Mouse (Mus musculus): ENCODE data around the gene Cdca4. TPM values are rescaled to one million over a fixed set of nuclear protein-coding genes. Genes with fewer than 3 reads are reported as not detected.

The Cdca4 gene
- polyA plus RNA-seq, 1 experiment from 2014 or later: 56.6 TPM

DNA sequence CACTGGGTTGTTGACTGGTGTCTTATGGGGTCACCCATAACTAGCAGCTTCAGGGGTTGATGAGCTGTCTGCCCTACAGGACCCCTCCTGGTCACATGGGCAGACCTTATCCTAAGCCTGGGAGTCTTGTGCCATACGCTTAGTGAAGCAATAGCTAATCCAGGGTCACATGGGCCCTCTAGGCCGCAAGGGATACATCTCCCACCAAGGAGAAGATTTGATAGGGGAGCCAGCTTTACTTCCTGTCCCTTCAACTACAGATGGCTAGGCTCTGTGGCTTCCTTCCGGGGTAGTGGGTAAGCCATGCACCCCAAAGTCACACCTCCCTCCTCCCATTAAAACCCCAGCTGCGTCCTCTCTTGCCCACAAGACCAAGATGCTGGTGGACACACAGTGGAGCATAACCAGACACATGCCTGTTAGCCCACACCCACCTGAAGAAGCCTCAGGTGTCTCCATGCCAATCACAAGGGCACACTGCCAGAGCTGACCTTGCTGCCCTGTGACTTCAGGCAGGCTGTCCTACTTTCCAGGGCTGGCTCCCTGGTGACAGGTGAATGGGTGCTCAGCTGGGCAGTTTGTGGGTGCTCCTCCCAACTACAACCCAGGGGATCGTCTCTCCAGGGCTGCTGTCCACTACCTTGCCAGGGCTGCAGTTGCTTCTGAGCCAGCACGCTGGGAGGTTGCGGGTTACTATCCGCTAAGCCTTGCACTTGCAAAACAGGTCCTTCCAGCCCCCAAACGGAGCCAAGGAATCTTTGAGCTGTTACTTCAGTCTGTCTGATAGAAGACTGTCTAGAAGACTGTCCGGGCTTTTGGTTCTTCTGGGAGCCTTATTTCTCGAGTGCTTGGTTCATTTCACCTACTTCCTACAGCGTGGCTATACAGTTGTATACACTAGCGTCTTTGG, 39.2 kb upstream of the Cdca4 start, which contains the start of gene Gpr132:
Gene Gpr132 (minus strand): TSS at position 51 of the 910 bp plus-strand sequence.
- H3K36me3 ChIP-seq (ENCODE audit: insufficient read depth, low read length): no peaks in the 10 kb centered on the region
- WGBS: 67% methylated on average over 13 of the region's 13 CpGs
- no peak for DNase-seq (ENCODE audit: low spot score)
- no peak for TF ChIP-seq CTCF (IDR thresholded peaks at IDR 0.05; ENCODE audit: low read depth)
- no peaks in the 10 kb centered on the region for H3K27me3 ChIP-seq (ENCODE audit: insufficient read depth, low read length)
- no peak within 1 kb of the TSS for H3K4me3 ChIP-seq (replicated peaks; ENCODE audit: low read depth, low read length)
- no peak within 1 kb of the TSS for H3K4me2 ChIP-seq (ENCODE audit: low read length)
- no peak for ATAC-seq (replicated peaks; ENCODE audit: low FRiP score, low read depth)
- H3K27ac ChIP-seq: no peak within 1 kb of the TSS
- H3K9me3 ChIP-seq (replicated peaks; ENCODE audit: low read length): no peaks in the 10 kb centered on the region
- no peak within 1 kb of the TSS for H3K9ac ChIP-seq (ENCODE audit: low read depth, low read length)
- H3K4me1 ChIP-seq (replicated peaks; ENCODE audit: insufficient read depth, low read length): 0 out of 2 replicates have a peak, but pooled peaks cover 8% of the 10 kb centered on the region

DNA sequence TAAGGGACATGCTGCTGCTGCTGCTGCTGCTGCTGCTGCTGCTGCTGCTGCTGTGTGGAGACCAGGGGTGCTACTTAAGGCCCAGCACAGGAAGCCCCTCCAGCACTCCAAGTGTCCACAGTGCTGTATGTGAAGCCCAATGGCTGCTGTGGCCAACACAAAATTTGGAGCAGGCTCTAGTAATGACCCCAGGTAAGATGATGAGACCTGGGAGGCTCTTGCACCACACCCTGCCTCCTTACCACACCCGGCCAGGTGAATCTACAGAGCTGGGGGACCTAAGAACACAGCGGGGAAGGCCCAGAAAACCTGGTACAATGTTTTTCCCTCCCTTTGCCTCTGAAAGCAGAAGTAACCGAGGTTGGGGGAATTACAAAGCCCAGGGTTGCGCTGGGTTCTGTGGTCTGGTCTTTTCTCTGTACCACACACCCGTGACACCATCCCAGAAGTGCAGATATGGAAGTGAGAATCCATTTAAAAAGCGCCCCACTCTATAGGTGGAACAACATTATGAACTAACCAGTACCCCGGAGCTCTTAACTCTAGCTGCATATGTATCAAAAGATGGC, 38.0 kb upstream of the Cdca4 start:
- WGBS: 91% methylated on average over 7 of the region's 7 CpGs
- DNase-seq (ENCODE audit: low spot score): no peak
- Histone ChIP-seq H3K4me2 (ENCODE audit: low read length) (no peak overlapping the region), H3K27ac (no peak overlapping the region), H3K9me3 (replicated peaks; ENCODE audit: low read length) (no peaks in the 10 kb centered on the region), H3K27me3 (ENCODE audit: insufficient read depth, low read length) (no peaks in the 10 kb centered on the region), H3K4me1 (replicated peaks; ENCODE audit: insufficient read depth, low read length) (0 out of 2 replicates have a peak, but pooled peaks cover 8% of the 10 kb centered on the region), H3K9ac (ENCODE audit: low read depth, low read length) (no peak overlapping the region), H3K4me3 (replicated peaks; ENCODE audit: low read depth, low read length) (no peak overlapping the region), H3K36me3 (ENCODE audit: insufficient read depth, low read length) (no peaks in the 10 kb centered on the region)
- ATAC-seq (replicated peaks; ENCODE audit: low FRiP score, low read depth): no peak
- TF ChIP-seq CTCF (IDR thresholded peaks at IDR 0.05; ENCODE audit: low read depth): no peak

DNA sequence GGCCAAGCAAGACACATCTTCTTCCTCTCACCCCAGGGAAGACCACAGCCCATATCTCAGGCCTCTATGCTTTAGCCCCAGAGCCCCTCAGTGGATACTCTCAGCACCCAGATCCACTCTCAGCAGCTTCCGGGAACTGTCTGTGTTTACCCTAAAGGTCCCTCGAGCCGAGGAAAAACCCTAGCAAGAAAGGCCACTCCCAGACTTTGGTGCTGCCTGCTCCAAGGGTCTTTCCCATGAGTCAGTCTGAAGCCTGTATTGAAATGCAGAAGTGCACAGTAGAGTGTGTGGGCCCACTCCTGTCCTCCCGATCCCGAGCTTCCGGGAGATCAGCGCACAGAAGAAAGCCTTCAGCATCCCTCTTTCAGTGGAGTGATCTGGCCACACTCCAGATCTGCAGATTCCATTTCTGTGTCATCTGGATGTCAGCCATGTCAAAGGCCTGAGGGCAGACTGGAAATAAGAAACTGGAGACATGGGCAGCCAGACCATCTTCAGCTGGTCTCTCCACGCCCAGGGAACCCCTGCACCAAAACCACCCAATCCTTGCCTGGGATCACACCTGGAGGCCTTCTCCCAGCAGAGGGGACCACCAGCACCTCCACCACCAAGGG, 37.4 kb upstream of the Cdca4 start:
- Histone ChIP-seq H3K9me3 (replicated peaks; ENCODE audit: low read length) (no peaks in the 10 kb centered on the region), H3K4me1 (replicated peaks; ENCODE audit: insufficient read depth, low read length) (0 out of 2 replicates have a peak, but pooled peaks cover 8% of the 10 kb centered on the region), H3K4me2 (ENCODE audit: low read length) (no peak overlapping the region), H3K27me3 (ENCODE audit: insufficient read depth, low read length) (no peaks in the 10 kb centered on the region), H3K9ac (ENCODE audit: low read depth, low read length) (no peak overlapping the region), H3K36me3 (ENCODE audit: insufficient read depth, low read length) (no peaks in the 10 kb centered on the region), H3K27ac (no peak overlapping the region), H3K4me3 (replicated peaks; ENCODE audit: low read depth, low read length) (no peak overlapping the region)
- no peak for TF ChIP-seq CTCF (IDR thresholded peaks at IDR 0.05; ENCODE audit: low read depth)
- no peak for DNase-seq (ENCODE audit: low spot score)
- WGBS: 59% methylated on average over 8 of the region's 8 CpGs
- ATAC-seq (replicated peaks; ENCODE audit: low FRiP score, low read depth): no peak

DNA sequence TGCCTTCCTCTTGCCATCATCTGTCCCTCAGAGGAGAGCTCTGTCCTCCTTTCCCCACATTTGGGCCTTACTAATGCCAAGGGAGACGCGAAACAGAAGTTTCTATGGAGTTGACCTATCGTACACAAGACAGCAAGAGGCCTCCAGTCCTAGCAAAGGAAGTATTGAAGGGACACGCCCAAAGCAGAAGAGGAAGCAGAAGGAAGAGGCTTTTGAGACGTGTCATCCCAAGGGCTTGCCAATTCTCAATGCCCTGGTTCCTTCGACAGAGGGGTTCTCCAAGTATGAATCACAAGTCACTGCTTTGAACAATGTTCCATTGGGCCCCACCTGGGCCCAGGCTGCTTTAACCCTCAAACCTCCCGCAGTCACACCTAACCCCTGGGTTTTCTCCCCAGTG, 35.6 kb upstream of the Cdca4 start:
- Histone ChIP-seq H3K36me3 (ENCODE audit: insufficient read depth, low read length) (no peaks in the 10 kb centered on the region), H3K27ac (no peak overlapping the region), H3K9me3 (replicated peaks; ENCODE audit: low read length) (no peaks in the 10 kb centered on the region), H3K4me1 (replicated peaks; ENCODE audit: insufficient read depth, low read length) (0 out of 2 replicates have a peak, but pooled peaks cover 4% of the 10 kb centered on the region), H3K27me3 (ENCODE audit: insufficient read depth, low read length) (no peaks in the 10 kb centered on the region), H3K4me3 (replicated peaks; ENCODE audit: low read depth, low read length) (no peak overlapping the region), H3K9ac (ENCODE audit: low read depth, low read length) (no peak overlapping the region), H3K4me2 (ENCODE audit: low read length) (no peak overlapping the region)
- ATAC-seq (replicated peaks; ENCODE audit: low FRiP score, low read depth) (no peak), DNase-seq (ENCODE audit: low spot score) (no peak)
- TF ChIP-seq CTCF (IDR thresholded peaks at IDR 0.05; ENCODE audit: low read depth): no peak
- 85% methylated on average over 7 of the region's 7 CpGs for WGBS

DNA sequence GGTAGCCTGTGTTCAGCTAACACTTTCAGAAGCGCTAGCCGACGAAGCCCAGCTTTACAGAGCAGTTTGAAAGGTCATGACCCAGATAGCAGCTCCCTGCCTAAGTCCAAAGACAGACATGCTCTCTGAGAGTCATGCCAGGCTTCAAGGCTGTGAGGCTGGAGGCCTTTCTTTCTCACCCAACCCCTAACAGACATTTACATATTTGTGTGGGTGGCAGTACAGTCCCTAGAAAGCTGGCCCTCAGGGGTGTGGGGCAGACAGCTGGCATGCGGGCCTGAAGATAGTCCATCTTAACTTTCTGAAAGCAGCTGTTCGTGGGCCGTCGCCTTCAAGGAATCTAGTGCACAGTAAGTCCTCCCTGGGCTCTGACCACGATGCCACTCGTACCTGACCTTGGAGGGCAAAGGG, 32.7 kb upstream of the Cdca4 start:
- ATAC-seq (replicated peaks; ENCODE audit: low FRiP score, low read depth) (no peak), DNase-seq (ENCODE audit: low spot score) (no peak)
- Histone ChIP-seq H3K9ac (ENCODE audit: low read depth, low read length) (no peak overlapping the region), H3K4me2 (ENCODE audit: low read length) (no peak overlapping the region), H3K27ac (no peak overlapping the region), H3K9me3 (replicated peaks; ENCODE audit: low read length) (no peaks in the 10 kb centered on the region), H3K4me3 (replicated peaks; ENCODE audit: low read depth, low read length) (no peak overlapping the region), H3K36me3 (ENCODE audit: insufficient read depth, low read length) (no peaks in the 10 kb centered on the region), H3K27me3 (ENCODE audit: insufficient read depth, low read length) (no peaks in the 10 kb centered on the region), H3K4me1 (replicated peaks; ENCODE audit: insufficient read depth, low read length) (no peaks in the 10 kb centered on the region)
- no peak for TF ChIP-seq CTCF (IDR thresholded peaks at IDR 0.05; ENCODE audit: low read depth)
- 49% methylated on average over 9 of the region's 9 CpGs for whole genome bisulfite sequencing

DNA sequence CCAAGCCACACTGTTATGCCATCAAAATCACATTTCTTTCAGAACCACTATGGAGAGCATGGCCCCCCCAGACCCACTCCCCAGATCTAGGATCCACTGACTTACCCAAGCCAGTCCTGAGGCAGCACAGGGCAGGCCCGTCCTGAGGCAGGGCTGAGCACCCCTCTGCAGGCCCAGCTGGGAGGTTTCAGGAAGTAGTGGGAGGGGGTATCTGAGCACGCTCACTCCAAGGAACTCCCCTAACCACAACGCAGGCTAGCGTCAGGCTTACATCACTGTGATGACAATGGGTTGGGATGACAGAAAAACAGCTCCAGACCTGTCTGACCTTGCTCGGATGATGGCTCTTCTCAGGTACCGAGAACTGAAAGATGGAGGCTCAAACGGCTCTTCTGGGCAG, 31.5 kb upstream of the Cdca4 start:
- ATAC-seq (replicated peaks; ENCODE audit: low FRiP score, low read depth): no peak; the same call in 1 of the 2 replicates
- no peak overlapping the region for H3K9ac ChIP-seq (ENCODE audit: low read depth, low read length)
- H3K4me1 ChIP-seq (replicated peaks; ENCODE audit: insufficient read depth, low read length): no peaks in the 10 kb centered on the region
- no peak overlapping the region for H3K4me3 ChIP-seq (replicated peaks; ENCODE audit: low read depth, low read length)
- H3K27ac ChIP-seq: no peak overlapping the region
- H3K27me3 ChIP-seq (ENCODE audit: insufficient read depth, low read length): no peaks in the 10 kb centered on the region
- 66% methylated on average over 7 of the region's 7 CpGs for WGBS
- no peaks in the 10 kb centered on the region for H3K36me3 ChIP-seq (ENCODE audit: insufficient read depth, low read length)
- TF ChIP-seq CTCF (IDR thresholded peaks at IDR 0.05; ENCODE audit: low read depth): no peak
- H3K4me2 ChIP-seq (ENCODE audit: low read length): no peak overlapping the region
- no peak for DNase-seq (ENCODE audit: low spot score)
- no peaks in the 10 kb centered on the region for H3K9me3 ChIP-seq (replicated peaks; ENCODE audit: low read length)
